Mouse (Mus musculus) stomach, embryonic 16.5 days (tissue): Measurements from ENCODE around the gene Usp2. TPM values are rescaled to one million over a fixed set of nuclear protein-coding genes. Genes with fewer than 3 reads are reported as not detected.

Experiments
- ATAC-seq: fragments of 200-750 bp; cut with Nextera tagmentation; 2 replicates; pipeline ENCODE4 v1.8.0; 2017; ENCODE audit warnings: moderate number of reproducible peaks, moderate TSS enrichment; ENCODE audit not compliant: insufficient read depth, low FRiP score
- H3K27ac ChIP-seq: fragments of 300-500 bp; sonication (generic); 2 replicates; pipeline ENCODE4 v1.5.1; 2014; ENCODE audit warnings: low read length
- H3K27me3 ChIP-seq: fragments of 300-500 bp; sonication (generic); 2 replicates; pipeline ENCODE4 v1.6.1; 2014; ENCODE audit warnings: low read length, control low read depth, mixed read lengths; ENCODE audit not compliant: control insufficient read depth, insufficient read depth
- H3K36me3 ChIP-seq: fragments of 300-500 bp; sonication (generic); 2 replicates; pipeline ENCODE4 v1.6.1; 2014; ENCODE audit warnings: low read length; ENCODE audit not compliant: control insufficient read depth, insufficient read depth
- H3K4me1 ChIP-seq: fragments of 300-500 bp; sonication (generic); 2 replicates; pipeline ENCODE4 v1.6.1; 2014; ENCODE audit warnings: low read length, control low read depth, mixed read lengths; ENCODE audit not compliant: control insufficient read depth, insufficient read depth
- H3K4me2 ChIP-seq: fragments of 300-500 bp; sonication (generic); 2 replicates; pipeline ENCODE4 v1.6.1; 2014; ENCODE audit warnings: low read depth, low read length, mixed read lengths
- H3K4me3 ChIP-seq: fragments of 300-500 bp; sonication (generic); replicated peaks from 2 replicates; pipeline ENCODE4 v1.5.1; 2014; ENCODE audit warnings: mild to moderate bottlenecking, low read length
- H3K9ac ChIP-seq: fragments of 300-500 bp; sonication (generic); 2 replicates; pipeline ENCODE4 v1.6.1; 2014; ENCODE audit warnings: low read length
- H3K9me3 ChIP-seq: fragments of 300-500 bp; sonication (generic); replicated peaks from 2 replicates; pipeline ENCODE4 v1.6.1; 2016; ENCODE audit warnings: low read length, control low read depth; ENCODE audit not compliant: control insufficient read depth
- WGBS: fragments of 180-500 bp; shearing (Covaris S2); extraction: QIAGEN DNeasy Blood & Tissue Kit; methylation state at CpG from one replicate; pipeline ENCODE4 v1.1.7; 2014; 5-methylcytosine and 5-hydroxymethylcytosine counted together
- polyA plus RNA-seq: library from polyadenylated mRNA; unstranded; fragments of >200 nt; fragmentation: Nextera tagmentation; extraction: Ambion mirVana; gene quantifications from 2 replicates; pipeline ENCODE4 v1.2.1, GENCODE M21; 2015

Gene Usp2
- polyA plus RNA-seq, 1 experiment from 2014 or later, result 21.5 TPM

DNA sequence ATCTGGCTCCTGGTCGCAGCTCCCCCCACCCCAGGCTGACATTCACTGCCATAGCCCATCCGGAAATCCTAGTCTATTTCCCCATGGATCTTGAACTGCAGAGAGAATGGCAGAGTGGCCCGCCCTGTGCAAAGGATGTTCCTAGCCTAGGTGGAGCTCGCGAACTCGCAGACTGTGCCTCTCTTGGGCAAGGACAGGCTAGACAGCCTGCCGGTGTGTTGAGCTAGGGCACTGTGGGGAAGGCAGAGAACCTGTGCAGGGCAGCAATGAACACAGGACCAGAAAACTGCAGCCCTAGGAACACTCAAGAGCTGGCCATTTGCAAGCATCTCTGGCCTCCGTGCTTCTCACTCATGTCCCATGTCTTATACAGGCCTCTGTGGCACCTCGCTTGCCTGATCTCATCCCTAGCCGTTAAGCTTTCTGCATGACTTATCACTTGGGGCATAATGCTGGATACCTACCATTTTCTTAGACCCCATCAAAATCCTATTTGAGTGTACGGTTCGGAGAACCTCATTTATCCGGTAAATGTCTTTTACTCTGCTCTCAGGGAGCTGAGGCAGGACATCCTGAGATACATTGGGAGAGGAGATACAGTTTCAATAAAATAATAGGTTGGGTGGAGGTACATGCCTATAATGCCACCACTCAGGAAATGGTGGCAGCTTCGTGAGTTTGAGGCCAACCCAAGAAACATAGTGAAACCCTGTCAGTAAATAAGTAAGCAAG is 22.2 kb upstream of the Usp2 start:
- H3K36me3 ChIP-seq, result no peaks in the 10 kb centered on the region
- H3K4me2 ChIP-seq, result no peak overlapping the region
- H3K9me3 ChIP-seq, result no peaks in the 10 kb centered on the region
- no peak overlapping the region for H3K27ac ChIP-seq
- peaks cover 8% of the 10 kb centered on the region; the same call in 1 of the 2 replicates for H3K4me1 ChIP-seq
- no peak overlapping the region; the same call in 1 of the 2 replicates for H3K4me3 ChIP-seq
- ATAC-seq, result no peak
- no peak overlapping the region for H3K9ac ChIP-seq
- H3K27me3 ChIP-seq, result peaks cover 29% of the 10 kb centered on the region
- WGBS, result 43% methylated on average over 14 of the region's 14 CpGs

DNA sequence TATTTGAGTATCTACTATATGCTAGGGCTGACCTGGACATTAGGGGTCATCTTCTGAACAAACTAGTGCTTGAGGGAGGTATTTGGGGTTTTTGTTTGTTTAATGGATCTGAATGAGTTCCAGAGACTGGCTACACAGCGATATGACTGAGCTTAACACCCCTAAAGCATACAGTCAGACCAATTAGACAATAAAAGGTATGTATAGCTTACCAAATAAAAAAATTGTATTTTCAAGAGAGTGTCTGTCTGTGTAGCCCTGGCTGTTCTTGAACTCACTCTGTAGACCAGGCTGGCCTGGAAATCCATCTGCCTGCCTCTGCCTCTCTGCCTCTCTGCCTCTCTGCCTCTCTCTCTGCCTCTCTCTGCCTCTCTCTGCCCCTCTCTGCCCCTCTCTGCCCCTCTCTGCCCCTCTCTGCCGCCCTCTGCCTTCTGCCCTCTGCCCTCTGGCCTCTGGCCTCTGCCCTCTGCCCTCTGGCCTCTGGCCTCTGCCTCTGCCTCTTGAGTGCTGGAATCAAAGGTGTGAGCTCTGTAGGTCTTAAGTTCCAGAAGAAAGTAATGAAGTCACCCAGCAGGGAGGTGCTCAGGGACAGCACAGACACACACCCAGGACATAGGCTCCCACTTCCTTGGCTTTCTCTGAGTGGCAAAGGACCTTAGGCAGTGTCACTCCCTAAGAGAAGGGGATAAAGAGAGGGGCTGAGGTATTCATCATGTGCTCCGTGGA is 21.5 kb upstream of the Usp2 start:
- no peak overlapping the region for H3K4me2 ChIP-seq
- H3K9ac ChIP-seq, result no peak overlapping the region
- H3K27ac ChIP-seq, result no peak overlapping the region
- no peak overlapping the region for H3K4me3 ChIP-seq
- WGBS, result 62% methylated on average over 3 of the region's 3 CpGs
- peaks cover 8% of the 10 kb centered on the region; the same call in 1 of the 2 replicates for H3K4me1 ChIP-seq
- ATAC-seq, result no peak
- H3K36me3 ChIP-seq, result no peaks in the 10 kb centered on the region
- no peaks in the 10 kb centered on the region for H3K9me3 ChIP-seq
- H3K27me3 ChIP-seq, result peaks cover 29% of the 10 kb centered on the region

DNA sequence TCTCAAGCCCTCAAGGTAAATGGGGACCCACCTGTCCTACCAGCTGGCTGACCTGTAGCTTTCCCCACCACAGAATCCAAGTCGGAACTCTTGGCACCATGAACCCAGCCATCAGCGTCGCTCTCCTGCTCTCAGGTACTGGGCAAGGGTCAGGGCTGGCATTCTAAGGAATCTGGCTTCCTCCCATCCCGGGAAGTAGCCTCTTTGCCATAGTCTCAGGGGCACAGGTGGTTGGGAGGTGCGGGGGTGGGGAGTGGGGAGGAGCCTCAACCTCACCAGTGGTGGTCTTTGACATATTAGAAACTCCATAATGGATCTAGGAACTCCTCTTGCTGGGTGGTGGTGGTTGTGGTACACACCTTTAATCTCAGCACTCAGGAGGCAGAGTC is 20.9 kb upstream of the Usp2 start:
- no peak overlapping the region for H3K4me3 ChIP-seq
- no peak for ATAC-seq
- peaks cover 29% of the 10 kb centered on the region for H3K27me3 ChIP-seq
- H3K36me3 ChIP-seq, result no peaks in the 10 kb centered on the region
- no peak overlapping the region for H3K9ac ChIP-seq
- H3K4me1 ChIP-seq, result peaks cover 8% of the 10 kb centered on the region; the same call in 1 of the 2 replicates
- H3K27ac ChIP-seq, result no peak overlapping the region
- H3K4me2 ChIP-seq, result no peak overlapping the region
- 80% methylated on average over 5 of the region's 5 CpGs for WGBS
- H3K9me3 ChIP-seq, result no peaks in the 10 kb centered on the region

DNA sequence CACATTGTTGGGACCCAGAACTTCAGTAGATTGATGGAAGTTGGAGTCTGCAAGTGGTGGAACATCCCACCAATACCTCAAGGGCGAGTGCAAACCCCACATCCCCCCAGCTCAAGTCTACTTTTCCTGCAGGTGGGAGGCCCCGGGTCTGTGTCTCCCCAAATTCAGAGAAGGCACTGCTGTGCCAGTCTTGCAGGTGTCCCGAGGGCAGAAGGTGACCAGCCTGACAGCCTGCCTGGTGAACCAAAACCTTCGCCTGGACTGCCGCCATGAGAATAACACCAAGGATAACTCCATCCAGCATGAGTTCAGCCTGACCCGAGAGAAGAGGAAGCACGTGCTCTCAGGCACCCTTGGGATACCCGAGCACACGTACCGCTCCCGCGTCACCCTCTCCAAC is 20.4 kb upstream of the Usp2 start:
- ATAC-seq, result no peak
- peaks cover 8% of the 10 kb centered on the region; the same call in 1 of the 2 replicates for H3K4me1 ChIP-seq
- no peak overlapping the region for H3K27ac ChIP-seq
- H3K4me2 ChIP-seq, result no peak overlapping the region
- no peaks in the 10 kb centered on the region for H3K9me3 ChIP-seq
- no peak overlapping the region for H3K4me3 ChIP-seq
- no peaks in the 10 kb centered on the region for H3K36me3 ChIP-seq
- H3K27me3 ChIP-seq, result peaks cover 29% of the 10 kb centered on the region
- 81% methylated on average over 12 of the region's 12 CpGs for WGBS
- H3K9ac ChIP-seq, result no peak overlapping the region

DNA sequence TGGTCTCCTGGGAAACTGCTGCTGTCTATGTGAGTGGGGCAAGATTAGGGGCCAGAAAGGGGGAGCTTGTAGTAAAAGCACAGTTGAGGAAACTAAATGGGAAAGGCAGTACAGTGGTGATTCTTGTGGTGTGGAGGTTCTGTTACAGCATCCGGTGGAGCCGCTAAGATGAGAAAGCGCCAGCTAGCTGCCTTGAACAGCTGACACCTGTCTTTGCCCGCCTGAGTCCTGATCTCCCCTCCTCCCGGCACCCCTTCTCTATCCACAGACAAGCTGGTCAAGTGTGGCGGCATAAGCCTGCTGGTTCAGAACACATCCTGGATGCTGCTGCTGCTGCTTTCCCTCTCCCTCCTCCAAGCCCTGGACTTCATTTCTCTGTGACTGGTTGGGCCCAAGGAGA is 19.8 kb upstream of the Usp2 start:
- peaks cover 8% of the 10 kb centered on the region; the same call in 1 of the 2 replicates for H3K4me1 ChIP-seq
- no peaks in the 10 kb centered on the region for H3K9me3 ChIP-seq
- ATAC-seq, result no peak
- H3K9ac ChIP-seq, result no peak overlapping the region
- H3K36me3 ChIP-seq, result no peaks in the 10 kb centered on the region
- peaks cover 23% of the 10 kb centered on the region for H3K27me3 ChIP-seq
- no peak overlapping the region for H3K4me2 ChIP-seq
- no peak overlapping the region for H3K4me3 ChIP-seq
- H3K27ac ChIP-seq, result no peak overlapping the region
- WGBS, result 51% methylated on average over 6 of the region's 6 CpGs

DNA sequence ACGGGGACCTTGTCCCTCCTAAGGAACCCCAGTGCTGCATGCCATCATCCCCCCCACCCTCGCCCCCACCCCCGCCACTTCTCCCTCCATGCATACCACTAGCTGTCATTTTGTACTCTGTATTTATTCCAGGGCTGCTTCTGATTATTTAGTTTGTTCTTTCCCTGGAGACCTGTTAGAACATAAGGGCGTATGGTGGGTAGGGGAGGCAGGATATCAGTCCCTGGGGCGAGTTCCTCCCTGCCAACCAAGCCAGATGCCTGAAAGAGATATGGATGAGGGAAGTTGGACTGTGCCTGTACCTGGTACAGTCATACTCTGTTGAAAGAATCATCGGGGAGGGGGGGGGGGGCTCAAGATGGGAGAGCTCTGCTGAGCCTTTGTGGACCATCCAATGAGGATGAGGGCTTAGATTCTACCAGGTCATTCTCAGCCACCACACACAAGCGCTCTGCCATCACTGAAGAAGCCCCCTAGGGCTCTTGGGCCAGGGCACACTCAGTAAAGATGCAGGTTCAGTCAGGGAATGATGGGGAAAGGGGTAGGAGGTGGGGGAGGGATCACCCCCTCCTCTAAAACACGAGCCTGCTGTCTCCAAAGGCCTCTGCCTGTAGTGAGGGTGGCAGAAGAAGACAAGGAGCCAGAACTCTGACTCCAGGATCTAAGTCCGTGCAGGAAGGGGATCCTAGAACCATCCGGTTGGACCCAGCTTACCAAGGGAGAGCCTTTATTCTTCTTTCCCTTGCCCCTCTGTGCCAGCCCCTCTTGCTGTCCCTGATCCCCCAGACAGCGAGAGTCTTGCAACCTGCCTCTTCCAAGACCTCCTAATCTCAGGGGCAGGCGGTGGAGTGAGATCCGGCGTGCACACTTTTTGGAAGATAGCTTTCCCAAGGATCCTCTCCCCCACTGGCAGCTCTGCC is 19.0 kb upstream of the Usp2 start:
- 74% methylated on average over 14 of the region's 14 CpGs for WGBS
- peaks cover 22% of the 10 kb centered on the region for H3K27me3 ChIP-seq
- no peaks in the 10 kb centered on the region for H3K9me3 ChIP-seq
- H3K36me3 ChIP-seq, result no peaks in the 10 kb centered on the region
- no peak overlapping the region for H3K4me3 ChIP-seq
- H3K27ac ChIP-seq, result no peak overlapping the region
- peaks cover 8% of the 10 kb centered on the region; the same call in 1 of the 2 replicates for H3K4me1 ChIP-seq
- no peak for ATAC-seq
- no peak overlapping the region for H3K9ac ChIP-seq
- H3K4me2 ChIP-seq, result no peak overlapping the region

DNA sequence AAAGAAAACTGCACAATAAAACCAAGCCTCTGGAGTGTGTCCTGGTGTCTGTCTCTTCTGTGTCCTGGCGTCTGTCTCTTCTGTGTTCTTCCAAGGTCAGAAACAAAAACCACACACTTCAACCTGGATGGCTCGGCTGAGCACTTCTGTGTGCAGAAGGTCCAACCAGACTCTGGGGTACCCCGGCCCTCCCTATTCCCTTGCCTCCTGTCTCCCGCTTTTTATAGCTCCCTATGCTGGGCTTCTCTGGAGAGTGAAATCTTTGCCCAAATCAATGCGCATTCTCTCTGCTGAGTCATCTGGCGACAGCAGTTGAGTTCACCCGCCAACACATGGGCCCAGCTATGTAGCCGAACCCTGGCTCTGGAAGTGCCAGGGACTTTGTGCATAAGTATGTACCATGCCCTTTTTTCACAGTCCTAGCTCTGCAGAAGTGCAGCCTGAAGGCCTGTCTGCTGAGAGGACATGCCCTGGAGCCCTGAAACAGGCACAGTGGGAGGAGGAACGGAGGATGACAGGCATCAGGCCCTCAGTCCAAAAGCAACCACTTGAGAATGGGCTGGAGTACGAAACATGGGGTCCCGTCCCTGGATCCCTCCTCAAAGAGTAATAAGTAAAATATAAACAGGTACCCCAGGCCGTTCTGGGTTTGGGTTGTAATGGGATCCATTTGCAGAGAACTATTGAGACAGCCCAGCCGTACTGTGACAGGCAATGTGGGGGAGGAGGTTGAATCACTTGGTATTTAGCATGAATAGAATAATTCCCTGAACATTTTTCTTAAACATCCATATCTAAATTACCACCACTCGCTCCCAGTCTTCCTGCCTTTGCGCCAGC is 18.1 kb upstream of the Usp2 start:
- Histone ChIP-seq H3K27ac (no peak overlapping the region), H3K9me3 (no peaks in the 10 kb centered on the region), H3K4me2 (no peak overlapping the region), H3K27me3 (peaks cover 13% of the 10 kb centered on the region), H3K9ac (no peak overlapping the region), H3K4me1 (peaks cover 5% of the 10 kb centered on the region; the same call in 1 of the 2 replicates), H3K4me3 (no peak overlapping the region), H3K36me3 (no peaks in the 10 kb centered on the region)
- no peak for ATAC-seq
- 63% methylated on average over 15 of the region's 15 CpGs for WGBS

DNA sequence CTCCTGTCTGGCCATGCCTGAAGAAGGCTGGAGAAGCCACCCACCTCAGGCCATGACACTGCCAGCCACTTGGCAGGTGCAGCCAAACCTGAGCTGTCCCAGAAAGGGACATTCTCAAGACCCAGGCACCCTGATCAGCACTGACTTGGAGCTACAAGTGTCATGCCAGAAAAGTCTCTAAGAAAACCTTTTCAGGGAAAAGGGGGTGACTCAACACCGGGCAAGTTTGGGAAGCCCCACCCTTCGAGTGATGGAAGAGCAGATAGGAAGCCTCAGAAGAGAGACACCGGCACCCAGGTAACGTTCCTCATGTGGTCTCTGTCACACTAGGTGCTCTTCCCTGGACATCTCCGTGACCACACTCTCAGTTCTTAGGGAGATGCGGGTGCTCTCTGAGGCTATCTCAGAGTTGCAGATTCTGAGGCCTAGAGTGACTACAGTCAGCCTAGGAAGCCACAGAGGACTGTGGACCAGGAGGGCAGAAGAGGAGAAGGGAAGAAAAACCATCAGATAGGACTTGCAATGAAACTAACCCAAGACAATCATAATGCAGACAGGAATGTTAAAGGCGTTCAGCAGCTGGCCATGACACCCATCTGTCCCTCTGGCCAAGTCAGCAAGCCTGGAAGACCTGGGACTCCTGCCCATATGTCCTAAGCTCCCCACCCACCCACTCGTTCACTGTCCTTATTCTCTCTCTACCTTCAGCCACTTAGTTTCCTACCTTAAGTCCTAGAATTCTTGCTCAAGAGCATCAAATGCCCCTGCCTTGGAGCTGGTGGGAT is 17.2 kb upstream of the Usp2 start:
- H3K27ac ChIP-seq, result no peak overlapping the region
- H3K4me3 ChIP-seq, result no peak overlapping the region
- H3K27me3 ChIP-seq, result peaks cover 5% of the 10 kb centered on the region
- no peak overlapping the region for H3K4me2 ChIP-seq
- no peaks in the 10 kb centered on the region; the same call in 1 of the 2 replicates for H3K4me1 ChIP-seq
- no peak for ATAC-seq
- WGBS, result 76% methylated on average over 8 of the region's 8 CpGs
- H3K36me3 ChIP-seq, result no peaks in the 10 kb centered on the region
- no peaks in the 10 kb centered on the region for H3K9me3 ChIP-seq
- no peak overlapping the region for H3K9ac ChIP-seq
